Mouse (Mus musculus) hindbrain, embryonic 14.5 days (tissue): ENCODE measurements around the gene Chrna5. TPM values are rescaled to one million over a fixed set of nuclear protein-coding genes. Genes with fewer than 3 reads are reported as not detected.
A peak's percentile ranks its signal among the peaks of the same experiment; 100 is the strongest.

ENCODE experiments used
- ATAC-seq: fragments of 200-750 bp; cut with Nextera tagmentation; 2 replicates; pipeline ENCODE4 v1.8.0; 2017; ENCODE audit warnings: moderate number of reproducible peaks, mild to moderate bottlenecking, moderate TSS enrichment, moderate library complexity; ENCODE audit not compliant: low FRiP score
- DNase-seq: peaks from one replicate; pipeline ENCODE4 v3.0.0-alpha.2; 2015; ENCODE audit warnings: low spot score
- H3K27ac ChIP-seq: fragments of 300-500 bp; sonication (generic); 2 replicates; pipeline ENCODE4 v1.5.1; 2014; ENCODE audit warnings: mild to moderate bottlenecking, moderate library complexity
- H3K27me3 ChIP-seq: fragments of 300-500 bp; sonication (generic); 2 replicates; pipeline ENCODE4 v1.6.1; 2014; ENCODE audit warnings: mild to moderate bottlenecking, low read length, mixed read lengths; ENCODE audit not compliant: control insufficient read depth, insufficient read depth
- H3K36me3 ChIP-seq: fragments of 300-500 bp; sonication (generic); replicated peaks from 2 replicates; pipeline ENCODE4 v1.6.1; 2014; ENCODE audit not compliant: control insufficient read depth, insufficient read depth
- H3K4me1 ChIP-seq: fragments of 300-500 bp; sonication (generic); replicated peaks from 2 replicates; pipeline ENCODE4 v1.6.1; 2014; ENCODE audit warnings: antibody characterized with exemption, low read length, mixed read lengths; ENCODE audit not compliant: control insufficient read depth, insufficient read depth
- H3K4me2 ChIP-seq: fragments of 300-500 bp; sonication (generic); replicated peaks from 2 replicates; pipeline ENCODE4 v1.6.1; 2014; ENCODE audit warnings: mild to moderate bottlenecking, moderate library complexity
- H3K4me3 ChIP-seq: fragments of 300-500 bp; sonication (generic); replicated peaks from 2 replicates; pipeline ENCODE4 v1.5.1; 2014; ENCODE audit warnings: mild to moderate bottlenecking, low read length
- H3K9ac ChIP-seq: fragments of 300-500 bp; sonication (generic); 2 replicates; pipeline ENCODE4 v1.6.1; 2014
- H3K9me3 ChIP-seq: fragments of 300-500 bp; sonication (generic); 2 replicates; pipeline ENCODE4 v1.6.1; 2016; ENCODE audit warnings: low read length; ENCODE audit not compliant: control insufficient read depth
- WGBS: fragments of 180-500 bp; shearing (Covaris S2); extraction: QIAGEN DNeasy Blood & Tissue Kit; methylation state at CpG from one replicate; pipeline ENCODE4 v1.1.7; 2014; 5-methylcytosine and 5-hydroxymethylcytosine counted together
- polyA plus RNA-seq: library from polyadenylated mRNA; unstranded; fragments of >200 nt; fragmentation: Nextera tagmentation; extraction: Ambion mirVana; gene quantifications from 2 replicates; pipeline ENCODE4 v1.2.1, GENCODE M21; 2014

The Chrna5 gene
- polyA plus RNA-seq, 1 experiment from 2014 or later: 4.2 TPM

- H3K4me3 ChIP-seq: no peak overlapping the region
- H3K27me3 ChIP-seq: no peaks in the 10 kb centered on the region
- H3K9me3 ChIP-seq: no peaks in the 10 kb centered on the region
- no peak overlapping the region for H3K27ac ChIP-seq
- no peak overlapping the region for H3K9ac ChIP-seq
- no peaks in the 10 kb centered on the region for H3K36me3 ChIP-seq
- DNase-seq (no peak), ATAC-seq (no peak)
- no peaks in the 10 kb centered on the region for H3K4me1 ChIP-seq
- 71% methylated on average over 8 of the region's 8 CpGs for WGBS
- no peak overlapping the region for H3K4me2 ChIP-seq
These were observed 58.3 kb downstream of the Chrna5 start for GRCm38 (mm10) chr9:55038948-55039347.

GRCm38 (mm10) chr9:55039983-55040382 lies 59.3 kb downstream of the Chrna5 start:
- Histone ChIP-seq H3K27me3 (no peaks in the 10 kb centered on the region), H3K9me3 (no peaks in the 10 kb centered on the region), H3K4me2 (no peak overlapping the region), H3K36me3 (no peaks in the 10 kb centered on the region), H3K9ac (no peak overlapping the region), H3K27ac (no peak overlapping the region), H3K4me1 (no peaks in the 10 kb centered on the region), H3K4me3 (no peak overlapping the region)
- ATAC-seq (peak; percentile 34; the same call in 1 of the 2 replicates), DNase-seq (peak; percentile 46)
- 57% methylated on average over 5 of the region's 5 CpGs for WGBS

- no peaks in the 10 kb centered on the region for H3K27me3 ChIP-seq
- DNase-seq (no peak), ATAC-seq (no peak)
- H3K9me3 ChIP-seq: no peaks in the 10 kb centered on the region
- H3K9ac ChIP-seq: no peak overlapping the region
- H3K27ac ChIP-seq: no peak overlapping the region
- 35% methylated on average over 2 of the region's 2 CpGs for WGBS
- no peaks in the 10 kb centered on the region for H3K36me3 ChIP-seq
- no peak overlapping the region for H3K4me2 ChIP-seq
- H3K4me1 ChIP-seq: no peaks in the 10 kb centered on the region
- H3K4me3 ChIP-seq: no peak overlapping the region
These were observed 60.7 kb downstream of the Chrna5 start for GRCm38 (mm10) chr9:55041389-55041788.

GRCm38 (mm10) chr9:55043688-55044087 lies 63.0 kb downstream of the Chrna5 start:
- peaks cover 13% of the 10 kb centered on the region for H3K4me1 ChIP-seq
- no peak overlapping the region for H3K4me2 ChIP-seq
- H3K9ac ChIP-seq: no peak overlapping the region
- DNase-seq (no peak), ATAC-seq (no peak)
- no peak overlapping the region for H3K27ac ChIP-seq
- no peaks in the 10 kb centered on the region for H3K36me3 ChIP-seq
- H3K9me3 ChIP-seq: no peaks in the 10 kb centered on the region
- no peak overlapping the region for H3K4me3 ChIP-seq
- no peaks in the 10 kb centered on the region; the same call in 1 of the 2 replicates for H3K27me3 ChIP-seq
- 6% methylated on average over 8 of the region's 8 CpGs for WGBS

GRCm38 (mm10) chr9:55045001-55045400 lies 64.3 kb downstream of the Chrna5 start:
- DNase-seq: no peak

GRCm38 (mm10) chr9:55046764-55047163 lies 66.1 kb downstream of the Chrna5 start:
- no peak overlapping the region for H3K9ac ChIP-seq
- DNase-seq: peak; percentile 33
- H3K27me3 ChIP-seq: no peaks in the 10 kb centered on the region; the same call in 1 of the 2 replicates
- no peak overlapping the region for H3K4me3 ChIP-seq
- ATAC-seq: no peak
- no peaks in the 10 kb centered on the region for H3K9me3 ChIP-seq
- H3K36me3 ChIP-seq: no peaks in the 10 kb centered on the region
- no peak overlapping the region for H3K4me2 ChIP-seq
- peaks cover 15% of the 10 kb centered on the region for H3K4me1 ChIP-seq
- H3K27ac ChIP-seq: no peak overlapping the region
- WGBS: 0% methylated on average over 3 of the region's 3 CpGs

More at GRCm38 (mm10) chr9:55045001-55045400, 64.3 kb downstream of the Chrna5 start:
- WGBS: 74% methylated on average over 2 of the region's 2 CpGs
- Histone ChIP-seq H3K27ac (no peak overlapping the region), H3K4me1 (peaks cover 15% of the 10 kb centered on the region), H3K9ac (no peak overlapping the region), H3K4me2 (no peak overlapping the region), H3K9me3 (no peaks in the 10 kb centered on the region), H3K36me3 (no peaks in the 10 kb centered on the region), H3K4me3 (no peak overlapping the region), H3K27me3 (no peaks in the 10 kb centered on the region; the same call in 1 of the 2 replicates)
- ATAC-seq: no peak

- Histone ChIP-seq H3K27me3 (no peaks in the 10 kb centered on the region; the same call in 1 of the 2 replicates), H3K4me3 (peak within 1 kb of the TSS; percentile 41), H3K36me3 (no peaks in the 10 kb centered on the region), H3K27ac (no peak within 1 kb of the TSS), H3K9ac (peak within 1 kb of the TSS; percentile 55), H3K4me1 (peaks cover 15% of the 10 kb centered on the region), H3K9me3 (no peaks in the 10 kb centered on the region), H3K4me2 (peak within 1 kb of the TSS; percentile 90)
- DNase-seq: no peak
- ATAC-seq: peak; percentile 51
- WGBS: under 1% methylated on average over 23 of the region's 23 CpGs
These were observed 67.7 kb downstream of the Chrna5 start, which contains the start of gene Chrnb4 for GRCm38 (mm10) chr9:55048211-55048880. TSS of gene Chrnb4 (minus strand) at chr9:55048779.

GRCm38 (mm10) chr9:55055386-55055930 lies 74.8 kb downstream of the Chrna5 start:
- WGBS: 44% methylated on average over 2 of the region's 2 CpGs

More at GRCm38 (mm10) chr9:55055386-55055930, 74.8 kb downstream of the Chrna5 start:
- no peak for ATAC-seq
- no peaks in the 10 kb centered on the region for H3K27me3 ChIP-seq
- no peak overlapping the region for H3K27ac ChIP-seq
- H3K4me3 ChIP-seq: no peak overlapping the region
- no peaks in the 10 kb centered on the region for H3K9me3 ChIP-seq
- no peak overlapping the region for H3K4me2 ChIP-seq
- no peak overlapping the region for H3K9ac ChIP-seq
- H3K4me1 ChIP-seq: no peaks in the 10 kb centered on the region
- no peaks in the 10 kb centered on the region for H3K36me3 ChIP-seq
- DNase-seq: no peak
